Mouse (Mus musculus) left cerebral cortex, postnatal 25 days (tissue): ENCODE data around the gene Il1b. TPM values are rescaled to one million over a fixed set of nuclear protein-coding genes. Genes with fewer than 3 reads are reported as not detected.

Experiments
- DNase-seq, 2 experiments: peaks; one replicate each; pipeline ENCODE4 v3.0.0; 2022; ENCODE audit warnings: low spot score in 2 of 2, mixed read lengths in 1 of 2
- intact Hi-C: fragments of 180-260 bp; cut with DNase I; formaldehyde crosslinking; loops from one replicate; pipeline ENCODE4 v1.15.1; 2025
- total RNA-seq, 2 experiments: library from RNA; stranded (reverse); gene quantifications; 2 replicates each; pipeline ENCODE4 v1.2.3; 2021

Il1b gene
- total RNA-seq, 2 experiments from 2014 or later, result not detected

- no peak for DNase-seq
- intact Hi-C loops, result no loop called here
Measured at GRCm38 (mm10) chr2:129373307-129373706, 2.4 kb upstream of the Il1b start.

GRCm38 (mm10) chr2:129369615-129370014 lies 1.3 kb downstream of the Il1b start:
- DNase-seq, result no peak
- intact Hi-C loops, result loop anchor here (10.0 kb wide), 1 partner anchor 235 kb away; no protein-coding TSS in a partner anchor

GRCm38 (mm10) chr2:129368795-129369194 lies 2.1 kb downstream of the Il1b start:
- intact Hi-C loops, result loop anchor here (10.0 kb wide), 1 partner anchor 234 kb away; no protein-coding TSS in a partner anchor
- DNase-seq, result no peak

GRCm38 (mm10) chr2:129368106-129368505 lies 2.8 kb downstream of the Il1b start:
- DNase-seq, result no peak
- intact Hi-C loops, result loop anchor here (10.0 kb wide), 1 partner anchor 233 kb away; no protein-coding TSS in a partner anchor

- intact Hi-C loops, result loop anchor here (10.0 kb wide), 1 partner anchor 232 kb away; no protein-coding TSS in a partner anchor
- peak in 1 of 2 experiments; percentile 39 for DNase-seq
Measured at GRCm38 (mm10) chr2:129367246-129367645, 3.7 kb downstream of the Il1b start.

- intact Hi-C loops, result loop anchor here (2.0 to 10.0 kb wide), 2 partner anchors 48 to 226 kb away; no protein-coding TSS in a partner anchor
- DNase-seq, result peak; percentile 20 to 58
Measured at GRCm38 (mm10) chr2:129360975-129361560, 9.9 kb downstream of the Il1b start.

GRCm38 (mm10) chr2:129360197-129360596 lies 10.7 kb downstream of the Il1b start:
- DNase-seq, result peak; percentile 57 to 97
- intact Hi-C loops, result loop anchor here (2.0 to 10.0 kb wide), 2 partner anchors 49 to 225 kb away; no protein-coding TSS in a partner anchor

GRCm38 (mm10) chr2:129338138-129338621 lies 32.8 kb downstream of the Il1b start:
- DNase-seq, result no peak
- intact Hi-C loops, result no loop called here

- intact Hi-C loops, result no loop called here
Measured at GRCm38 (mm10) chr2:129333471-129333870, 37.5 kb downstream of the Il1b start.

GRCm38 (mm10) chr2:129330540-129330939 lies 40.4 kb downstream of the Il1b start:
- intact Hi-C loops, result no loop called here
- no peak for DNase-seq

More at GRCm38 (mm10) chr2:129333471-129333870, 37.5 kb downstream of the Il1b start:
- DNase-seq, result no peak

- no peak for DNase-seq
- intact Hi-C loops, result no loop called here
Measured at GRCm38 (mm10) chr2:129330024-129330423, 40.9 kb downstream of the Il1b start.

GRCm38 (mm10) chr2:129328238-129328637 lies 42.7 kb downstream of the Il1b start:
- intact Hi-C loops, result no loop called here
- no peak for DNase-seq

GRCm38 (mm10) chr2:129324216-129324615 lies 46.7 kb downstream of the Il1b start:
- no peak for DNase-seq
- intact Hi-C loops, result loop anchor here (5.0 kb wide), 1 partner anchor 83 kb away; no protein-coding TSS in a partner anchor

GRCm38 (mm10) chr2:129322117-129322635 lies 48.8 kb downstream of the Il1b start:
- intact Hi-C loops, result loop anchor here (5.0 kb wide), 1 partner anchor 85 kb away; no protein-coding TSS in a partner anchor
- peak; percentile 24 to 87 for DNase-seq

GRCm38 (mm10) chr2:129320033-129320605 lies 50.8 kb downstream of the Il1b start:
- peak in 1 of 2 experiments; percentile 66 for DNase-seq
- intact Hi-C loops, result loop anchor here (5.0 kb wide), 1 partner anchor 87 kb away; no protein-coding TSS in a partner anchor

- intact Hi-C loops, result no loop called here
- DNase-seq, result no peak
Measured at GRCm38 (mm10) chr2:129315831-129316230, 55.1 kb downstream of the Il1b start.

GRCm38 (mm10) chr2:129314880-129315279 lies 56.1 kb downstream of the Il1b start:
- intact Hi-C loops, result no loop called here
- DNase-seq, result no peak
